Mouse (Mus musculus) CH12.LX (cell line): ENCODE measurements at regions not wholly inside any gene's neighbourhood (a gene's known extent, or its start where the extent isn't known, plus 50 kb on each side); places are given as distances from the start of the nearest gene placed in this dataset.

ENCODE experiments used
- CHD2 ChIP-seq: IDR thresholded peaks from 2 replicates; pipeline ENCODE4 v1.6.1; 2011; ENCODE audit warnings: low read length, improper control_type of control experiment
- CTCF ChIP-seq, 2 experiments: IDR thresholded peaks in 1 of 2; conservative IDR thresholded peaks in 1 of 2; 2 replicates each; pipeline ENCODE4 v1.5.1; 2011 to 2012; ENCODE audit warnings: low read depth in 2 of 2, low read length in 2 of 2, improper control_type of control experiment in 1 of 2, inconsistent platforms in 1 of 2, mild to moderate bottlenecking in 1 of 2, moderate library complexity in 1 of 2
- EP300 ChIP-seq: IDR thresholded peaks from 2 replicates; pipeline ENCODE4 v1.6.1; 2011; ENCODE audit warnings: low read length, improper control_type of control experiment
- GABPA ChIP-seq: IDR thresholded peaks from 2 replicates; pipeline ENCODE4 v1.6.1; 2012; ENCODE audit warnings: low read depth, low read length, improper control_type of control experiment, inconsistent platforms; ENCODE audit not compliant: insufficient replicate concordance
- PAX5 ChIP-seq: IDR thresholded peaks from 2 replicates; pipeline ENCODE4 v1.6.1; 2012; ENCODE audit warnings: low read length, inconsistent platforms, mixed read lengths
- POLR2A ChIP-seq: IDR thresholded peaks from 2 replicates; pipeline ENCODE4 v1.6.1; 2011; ENCODE audit warnings: low read depth, mild to moderate bottlenecking, improper control_type of control experiment, low read length
- POLR2AphosphoS2 ChIP-seq: IDR thresholded peaks from 2 replicates; pipeline ENCODE4 v1.6.1; 2011; ENCODE audit warnings: low read depth, low read length, improper control_type of control experiment
- SIN3A ChIP-seq: IDR thresholded peaks from 2 replicates; pipeline ENCODE4 v1.6.1; 2012; ENCODE audit warnings: low read length, improper control_type of control experiment, inconsistent platforms
- USF2 ChIP-seq: conservative IDR thresholded peaks from 2 replicates; pipeline ENCODE4 v1.6.1; 2011; ENCODE audit warnings: low read depth, low read length, improper control_type of control experiment
- ZNF384 ChIP-seq: IDR thresholded peaks from 2 replicates; pipeline ENCODE4 v1.6.1; 2012; ENCODE audit warnings: low read depth, low read length, improper control_type of control experiment, inconsistent platforms

DNA sequence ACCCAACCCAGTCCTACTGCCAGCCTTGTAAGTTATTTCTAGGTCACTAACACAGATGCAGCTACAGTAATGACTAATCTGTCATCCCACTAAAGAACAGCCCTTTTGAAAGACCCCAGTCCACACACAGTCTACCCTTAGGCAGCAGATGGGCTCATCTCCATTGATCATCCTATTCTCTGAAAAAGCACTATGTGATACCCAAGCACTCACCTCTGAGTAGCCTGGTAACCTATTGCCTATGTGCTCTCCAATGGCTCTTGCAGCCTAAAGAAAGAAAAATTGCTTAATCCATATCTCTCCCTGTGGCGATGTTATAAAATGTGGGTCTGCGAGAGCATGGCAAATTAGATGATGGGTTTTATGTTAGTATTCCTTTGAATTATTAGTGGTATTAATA, 189.9 kb upstream of the Vstm2b start:
- TF ChIP-seq ZNF384 = no peak
- TF ChIP-seq EP300 = no peak
- no peak for TF ChIP-seq CHD2
- no peak for TF ChIP-seq USF2
- no peak for TF ChIP-seq SIN3A
- no peak for TF ChIP-seq PAX5
- no peak for TF ChIP-seq CTCF (conservative IDR thresholded peaks at IDR 0.05 in 1 of 2, IDR thresholded peaks at IDR 0.05 in 1 of 2; ENCODE audit: low read depth in 2 of 2, low read length in 2 of 2)
- no peak for TF ChIP-seq POLR2A
- no peak for TF ChIP-seq POLR2AphosphoS2
- TF ChIP-seq GABPA = no peak
